Mouse (Mus musculus) left cerebral cortex, adult 11 months (tissue): Measurements from ENCODE around the gene Rora.

Experiments used
- DNase-seq: peaks from one replicate; pipeline ENCODE4 v3.0.0; 2022; ENCODE audit warnings: low spot score

The Rora gene

GRCm38 (mm10) chr9:69237316-69237715 is 583.7 kb downstream of the Rora start:
- DNase-seq = no peak

DNA sequence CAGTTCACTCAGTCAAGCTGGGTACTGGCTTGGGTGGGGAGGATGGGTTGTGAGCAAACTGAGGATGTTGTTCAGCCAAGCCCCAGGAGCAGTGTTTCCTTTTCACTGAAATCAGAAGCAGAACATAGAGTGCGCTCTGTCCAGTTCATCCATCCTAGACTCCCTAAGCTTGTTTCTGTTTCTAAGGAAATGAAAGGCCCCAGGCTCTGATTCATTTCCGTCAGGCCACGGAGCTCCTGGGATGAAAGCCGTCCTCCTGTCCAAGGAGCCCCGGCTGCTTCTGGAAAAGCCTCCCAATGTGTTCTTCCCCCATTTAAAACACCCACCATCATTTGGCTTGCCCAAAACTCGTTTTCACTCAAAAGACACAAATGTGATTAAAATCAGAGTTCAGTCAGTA is 589.0 kb downstream of the Rora start:
- DNase-seq = no peak

DNA sequence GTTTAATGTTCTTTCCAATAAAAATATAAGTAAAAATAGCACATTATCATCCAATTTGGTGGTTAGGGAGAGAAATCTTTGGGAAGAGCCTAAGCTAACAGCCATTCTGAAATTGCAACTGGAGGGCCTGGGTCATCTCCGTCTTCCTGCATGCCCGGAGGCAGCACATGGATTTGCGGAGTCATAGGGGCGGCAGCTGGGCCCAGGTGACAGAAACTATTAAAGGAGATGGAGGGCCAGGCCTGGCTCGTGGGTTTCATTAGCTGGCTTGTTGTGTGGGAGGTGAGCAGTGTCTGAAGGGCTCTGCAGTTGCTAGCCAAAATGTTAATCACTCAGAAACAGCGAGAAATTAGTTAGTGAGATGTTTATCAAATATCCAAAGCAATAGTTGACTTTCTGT is 590.0 kb downstream of the Rora start:
- no peak for DNase-seq

GRCm38 (mm10) chr9:69246225-69246624 is 592.6 kb downstream of the Rora start:
- DNase-seq = no peak

- no peak for DNase-seq
Observed at GRCm38 (mm10) chr9:69249586-69249985, 596.0 kb downstream of the Rora start.

DNA sequence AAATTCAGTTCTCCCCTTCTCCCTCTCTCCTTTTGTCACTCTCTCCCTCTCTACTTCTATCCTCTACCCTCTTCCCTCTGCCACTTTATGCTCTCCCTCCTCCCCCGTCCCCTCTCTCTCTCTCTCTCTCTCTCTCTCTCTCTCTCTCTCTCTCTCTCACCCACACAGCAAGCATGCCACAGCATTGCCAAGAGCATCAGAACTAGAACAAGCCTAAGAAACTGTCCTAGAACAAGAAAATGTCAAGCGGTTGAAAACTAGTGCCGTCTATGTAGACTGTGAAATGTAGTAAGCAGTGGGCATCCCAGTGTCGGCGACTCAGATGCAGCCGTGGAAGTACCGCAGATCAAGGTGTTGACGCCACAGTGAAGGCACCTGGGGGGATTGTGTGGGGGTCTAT is 596.7 kb downstream of the Rora start:
- no peak for DNase-seq

- no peak for DNase-seq
Observed at GRCm38 (mm10) chr9:69258506-69258905, 604.9 kb downstream of the Rora start.

- no peak for DNase-seq
Observed at GRCm38 (mm10) chr9:69259382-69259781, 605.8 kb downstream of the Rora start.

- no peak for DNase-seq
Observed at GRCm38 (mm10) chr9:69265151-69265550, 611.6 kb downstream of the Rora start.

DNA sequence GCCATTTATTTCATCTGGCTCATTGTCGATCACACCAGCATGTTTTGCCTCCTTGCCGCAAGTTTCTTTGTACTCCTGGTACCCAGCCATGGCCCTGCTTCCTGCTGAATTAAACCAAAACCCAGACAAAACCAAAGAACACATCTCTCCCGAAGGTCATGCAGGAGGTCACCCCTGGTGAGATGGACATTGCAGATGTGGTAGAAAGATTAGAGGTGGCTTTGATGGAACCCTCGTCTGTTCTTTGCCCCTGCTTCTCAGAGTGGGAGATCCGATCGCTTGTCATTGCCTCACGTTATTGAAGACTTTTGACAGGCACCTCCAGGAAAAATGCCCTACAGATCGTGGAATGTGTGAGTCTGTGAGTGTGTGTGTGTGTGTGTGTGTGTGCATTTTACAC is 616.8 kb downstream of the Rora start:
- no peak for DNase-seq

GRCm38 (mm10) chr9:69270931-69271330 is 617.3 kb downstream of the Rora start:
- DNase-seq = no peak

- no peak for DNase-seq
Observed at GRCm38 (mm10) chr9:69272884-69273283, 619.3 kb downstream of the Rora start.

GRCm38 (mm10) chr9:69274766-69275485 is 621.3 kb downstream of the Rora start:
- DNase-seq = no peak

- DNase-seq = no peak
Observed at GRCm38 (mm10) chr9:69277256-69277655, 623.7 kb downstream of the Rora start.

DNA sequence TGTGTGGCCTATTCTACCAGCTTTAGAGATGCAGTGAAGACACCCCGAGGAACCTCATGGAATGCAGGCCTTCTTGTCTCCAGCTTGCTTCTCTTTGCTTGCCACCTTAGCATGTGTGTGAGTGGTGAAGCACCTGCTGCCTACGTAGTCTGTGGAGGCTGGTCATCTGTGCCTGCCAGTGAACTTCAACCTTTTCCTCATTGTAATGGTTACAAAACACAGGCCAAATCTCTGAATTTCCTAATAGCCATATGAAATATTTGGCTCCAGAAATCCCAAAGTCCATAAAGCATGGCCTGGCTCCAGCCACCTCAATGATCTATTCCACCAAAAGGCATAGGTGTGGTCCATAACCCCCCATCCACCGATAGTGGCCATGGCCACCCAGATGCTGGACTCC is 631.4 kb downstream of the Rora start:
- DNase-seq = no peak

GRCm38 (mm10) chr9:69288113-69288512 is 634.5 kb downstream of the Rora start:
- DNase-seq = no peak

DNA sequence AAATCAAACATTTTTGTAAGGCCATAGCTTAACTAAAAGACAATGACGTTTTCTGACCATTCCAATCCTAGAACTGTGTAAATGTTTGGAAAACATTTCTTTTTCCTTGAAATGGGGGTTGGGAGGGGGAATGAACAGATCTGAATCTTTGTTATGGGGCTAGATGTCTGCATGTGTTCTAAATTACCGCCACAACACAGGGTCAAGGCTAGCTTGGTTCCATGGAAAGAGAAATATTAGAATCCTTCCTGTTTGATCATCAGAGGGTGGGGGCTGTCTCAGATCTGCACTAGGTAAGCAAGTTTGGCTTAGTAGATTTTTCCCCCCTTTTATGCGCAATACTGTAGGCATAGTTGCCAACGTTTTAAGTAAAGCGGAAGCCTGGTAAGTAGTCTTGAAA is 635.0 kb downstream of the Rora start:
- no peak for DNase-seq

- DNase-seq = peak; percentile 64
Observed at GRCm38 (mm10) chr9:69289056-69290017, 635.8 kb downstream of the Rora start.

DNA sequence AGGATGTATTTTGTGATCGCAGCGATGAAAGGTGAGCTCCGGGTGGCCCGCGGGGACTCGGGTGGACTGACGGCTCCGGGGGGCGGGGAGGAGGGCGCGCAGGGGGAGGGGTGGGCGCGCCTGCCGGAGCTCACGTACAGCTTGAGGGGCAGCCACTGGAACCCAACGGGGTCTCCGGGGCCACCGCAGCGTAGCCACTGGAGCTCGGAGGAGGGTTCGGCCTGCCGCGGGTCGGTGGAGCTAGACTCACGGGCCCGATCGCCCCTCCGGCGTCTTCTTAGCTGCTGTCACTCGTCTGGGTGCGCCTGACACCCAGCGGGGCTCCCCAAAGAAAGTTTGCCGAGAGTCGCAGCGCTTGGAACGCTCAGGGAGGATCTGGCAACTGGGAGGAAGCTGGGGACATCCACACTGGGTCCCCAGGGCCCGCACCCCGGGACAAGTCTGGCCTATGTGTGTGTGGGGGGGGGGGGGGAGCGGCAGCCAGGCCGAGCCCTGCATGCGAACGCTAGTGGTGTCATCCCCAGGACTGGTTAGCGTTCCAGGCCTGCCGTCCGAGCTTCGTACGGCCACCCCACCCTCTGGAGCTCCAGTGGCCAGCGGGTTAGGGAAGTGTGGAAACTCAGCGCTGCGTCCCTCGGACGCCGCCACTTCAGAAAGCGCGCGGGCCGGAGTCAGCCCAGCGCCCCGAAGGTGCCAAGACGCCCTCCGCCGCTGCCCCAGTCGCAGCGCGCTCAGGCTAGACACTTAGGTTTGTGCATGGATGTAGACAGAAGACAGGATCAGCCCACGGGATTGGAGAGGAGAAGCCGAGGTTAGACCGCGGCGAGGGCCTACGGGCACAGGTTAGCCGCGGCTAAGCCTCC is 636.7 kb downstream of the Rora start:
- no peak for DNase-seq

DNA sequence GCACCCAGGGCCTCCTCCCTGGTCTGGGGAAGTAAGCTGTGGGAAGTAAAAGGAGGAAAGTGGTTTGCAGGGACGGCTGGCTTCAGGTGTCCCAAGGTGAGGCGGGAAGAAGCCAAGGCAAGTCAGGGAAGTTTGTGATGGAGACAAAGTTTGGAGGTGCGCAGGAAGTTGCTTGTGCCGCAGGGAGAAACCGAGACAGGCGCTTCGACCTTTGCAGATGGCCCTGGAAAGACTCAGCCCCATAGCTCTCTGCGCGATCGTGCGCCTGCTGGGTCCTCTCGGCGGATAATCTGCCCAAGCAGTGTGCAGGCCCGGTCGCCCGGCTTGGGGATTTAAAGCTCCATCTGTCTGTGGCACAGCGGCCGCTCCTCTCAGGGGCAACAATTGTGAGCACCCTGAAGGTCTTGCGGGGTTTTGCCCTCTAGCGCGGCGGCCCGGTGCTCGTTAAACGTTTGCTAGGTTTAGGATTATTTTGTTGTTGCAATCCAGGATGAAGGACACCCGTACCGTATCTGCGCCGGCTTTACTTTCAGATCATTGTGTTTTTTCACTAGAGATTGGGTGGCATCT is 637.4 kb downstream of the Rora start:
- DNase-seq = no peak

DNA sequence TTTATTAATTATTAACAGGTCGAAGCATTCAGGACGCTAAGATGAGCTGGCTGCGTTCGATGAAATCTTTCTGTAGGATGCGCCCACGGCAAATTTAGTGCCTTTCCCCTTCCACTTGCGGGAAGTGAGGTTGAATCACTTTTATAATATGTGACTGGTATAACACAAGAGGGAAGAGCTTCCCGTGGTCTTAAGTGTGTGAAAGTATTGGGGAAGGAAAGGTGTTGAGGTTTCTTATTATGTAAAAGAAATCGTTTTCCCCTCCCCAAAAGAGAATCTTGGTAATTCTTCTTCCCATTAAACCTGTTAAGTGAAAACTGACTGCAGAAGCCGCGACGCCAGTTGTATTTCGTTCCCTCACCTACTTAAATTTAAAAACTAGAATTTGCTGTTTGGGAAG is 637.9 kb downstream of the Rora start:
- DNase-seq = no peak

GRCm38 (mm10) chr9:69292353-69292752 is 638.8 kb downstream of the Rora start:
- DNase-seq = no peak
